7 mouse cellular contexts compared by ENCODE assay signal in the genomic region with DNA sequence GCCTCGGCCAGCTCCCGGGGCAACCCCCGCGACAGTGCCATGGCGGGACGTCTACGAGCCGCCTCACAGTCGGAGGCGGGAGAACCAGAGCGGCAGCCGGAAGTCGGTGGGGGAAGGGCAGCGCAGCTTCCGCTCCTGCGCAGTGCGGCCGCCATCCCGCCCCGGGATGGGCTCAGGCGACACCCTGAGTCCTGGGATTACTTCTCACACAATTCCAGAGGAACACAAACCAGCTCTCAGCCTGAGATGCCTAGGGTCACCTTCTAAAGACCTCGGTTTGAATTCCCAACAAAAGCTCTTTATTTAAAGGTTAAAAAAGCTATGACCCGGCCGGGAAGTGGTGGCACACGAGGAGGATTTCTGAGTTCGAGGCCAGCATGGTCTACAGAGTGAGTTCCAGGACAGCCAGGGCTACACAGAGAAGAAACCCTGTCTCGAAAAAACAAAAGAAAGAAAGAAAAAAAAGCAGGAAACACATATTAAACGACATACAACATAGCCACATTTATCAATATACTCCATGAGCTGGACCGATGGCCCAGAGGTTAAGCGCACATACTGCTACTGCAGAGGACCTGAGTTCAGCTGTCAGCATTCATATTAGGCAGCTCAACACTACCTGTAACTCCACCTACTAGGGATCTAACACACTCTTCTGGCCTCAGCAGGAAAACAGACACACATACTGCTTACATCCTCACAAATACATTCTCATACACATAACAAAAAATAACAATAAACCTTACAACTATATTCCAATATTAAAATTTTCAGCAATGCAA. TPM values are rescaled to one million over a fixed set of nuclear protein-coding genes. Genes with fewer than 3 reads are reported as not detected.
DNase-seq lines count a peak whose midpoint lies in the region; ATAC-seq and TF ChIP-seq lines count a peak whose summit lies in the region.

No protein-coding gene starts in this region.

- H3K27ac ChIP-seq in intestine, postnatal 0 days (ENCODE audit: low read depth, low read length) = peak overlapping the region; percentile 82
- H3K27ac ChIP-seq in midbrain, embryonic 12.5 days (replicated peaks) = peak overlapping the region; percentile 89
- H3K27ac ChIP-seq in small intestine, adult 2 months (ENCODE audit: insufficient read depth, low read depth, low read length) = peak overlapping the region; percentile 14

- H3K4me1 ChIP-seq in intestine, postnatal 0 days (replicated peaks; ENCODE audit: control insufficient read depth, insufficient read depth, low read length) = no peaks in the 10 kb centered on the region
- H3K4me1 ChIP-seq in midbrain, embryonic 12.5 days = peaks cover 11% of the 10 kb centered on the region
- no peaks in the 10 kb centered on the region for H3K4me1 ChIP-seq in small intestine, adult 2 months (ENCODE audit: control insufficient read depth, insufficient read depth, insufficient read length, low read length)

- H3K27me3 ChIP-seq in intestine, postnatal 0 days (replicated peaks; ENCODE audit: control insufficient read depth, insufficient read depth, low read length) = no peaks in the 10 kb centered on the region
- H3K27me3 ChIP-seq in midbrain, embryonic 12.5 days = no peaks in the 10 kb centered on the region
- H3K27me3 ChIP-seq in small intestine, adult 2 months (ENCODE audit: control insufficient read depth, insufficient read depth, low read length) = no peaks in the 10 kb centered on the region

- WGBS in intestine, postnatal 0 days = 11% methylated on average over 30 of the region's 30 CpGs
- WGBS in midbrain, embryonic 12.5 days = 10% methylated on average over 30 of the region's 30 CpGs
- 10% methylated on average over 30 of the region's 30 CpGs for WGBS in small intestine, adult 2 months

- H3K9ac ChIP-seq in intestine, postnatal 0 days (ENCODE audit: low read depth, low read length) = peak overlapping the region; percentile 90
- H3K9ac ChIP-seq in midbrain, embryonic 12.5 days (replicated peaks) = peak overlapping the region; percentile 96

- DNase-seq in adrenal gland, adult 2 months = peak; percentile 95
- DNase-seq in embryo, embryonic 11.5 days (ENCODE audit: low read depth, low spot score) = peak; percentile 79
- peak; percentile 89 to 93 for DNase-seq in gastrocnemius, postnatal 4 days (ENCODE audit: low spot score in 2 of 2)
- peak; percentile 91 for DNase-seq in left cerebral cortex, postnatal 4 days

- TF ChIP-seq POLR2A in small intestine, adult 2 months (IDR thresholded peaks at IDR 0.05; ENCODE audit: low read depth, low read length) = peak; percentile 72

- intact Hi-C loops in left cerebral cortex, postnatal 4 days (cut with DNase I) = no loop called here

- no peak for TF ChIP-seq CTCF in intestine, postnatal 0 days (IDR thresholded peaks at IDR 0.05; ENCODE audit: low read depth)
- TF ChIP-seq CTCF in small intestine, adult 2 months (IDR thresholded peaks at IDR 0.05; ENCODE audit: extremely low read depth, insufficient read length, insufficient replicate concordance, low read depth, low read length) = no peak

- ATAC-seq in intestine, postnatal 0 days = peak; percentile 95
- peak; percentile 96 for ATAC-seq in midbrain, embryonic 12.5 days (ENCODE audit: low FRiP score, low read depth)

- no peaks in the 10 kb centered on the region for H3K9me3 ChIP-seq in intestine, postnatal 0 days (ENCODE audit: control insufficient read depth)
- no peaks in the 10 kb centered on the region for H3K9me3 ChIP-seq in midbrain, embryonic 12.5 days

- peaks cover 12% of the 10 kb centered on the region for H3K36me3 ChIP-seq in intestine, postnatal 0 days (ENCODE audit: control insufficient read depth, insufficient read depth)
- H3K36me3 ChIP-seq in midbrain, embryonic 12.5 days = peaks cover 15% of the 10 kb centered on the region
- peaks cover 10% of the 10 kb centered on the region for H3K36me3 ChIP-seq in small intestine, adult 2 months (ENCODE audit: control insufficient read depth, insufficient read depth, low read length)

- peak overlapping the region; percentile 88 for H3K4me2 ChIP-seq in intestine, postnatal 0 days (replicated peaks; ENCODE audit: low read depth)
- peak overlapping the region; percentile 75 for H3K4me2 ChIP-seq in midbrain, embryonic 12.5 days (replicated peaks)

- H3K4me3 ChIP-seq in intestine, postnatal 0 days (ENCODE audit: low read depth, low read length) = peak overlapping the region; percentile 90
- peak overlapping the region; percentile 91 for H3K4me3 ChIP-seq in midbrain, embryonic 12.5 days
- H3K4me3 ChIP-seq in small intestine, adult 2 months (ENCODE audit: low read depth, low read length) = peak overlapping the region; percentile 71

RNA-seq across cellular contexts. Expression of gene Uba2, which starts 0.7 kb away (rescaled TPM):
- total RNA-seq in adrenal gland, adult 2 months (2021) = 10 to 100 TPM; 63.5 to 75.7 TPM
- polyA plus RNA-seq in adrenal gland, adult 2 months (2012; rRNA removed) = 22.5 and 25.2 TPM in 2 replicates
- 10 to 100 TPM; 66.8 to 78.1 TPM for total RNA-seq in gastrocnemius, postnatal 4 days (2021)
- 50.2 and 50.8 TPM in 2 replicates for polyA plus RNA-seq in intestine, postnatal 0 days (2015; fragmentation: Nextera tagmentation; extraction: Ambion mirVana)
- 10 to 100 TPM; 83.1 to 84.0 TPM for total RNA-seq in left cerebral cortex, postnatal 4 days (2021)
- polyA plus RNA-seq in midbrain, embryonic 12.5 days (2016; fragmentation: Nextera tagmentation; extraction: Ambion mirVana) = 247 TPM in 2 replicates
- polyA plus RNA-seq in small intestine, adult 2 months (2012; rRNA removed) = 6.6 and 13.2 TPM in 2 replicates

RNA-seq across cellular contexts. Expression of gene Pdcd2l, which starts 27.8 kb away (rescaled TPM):
- total RNA-seq in adrenal gland, adult 2 months (2021) = 10 to 100 TPM; 15.4 to 24.4 TPM
- 27.9 and 31.1 TPM in 2 replicates for polyA plus RNA-seq in adrenal gland, adult 2 months (2012; rRNA removed)
- 10 to 100 TPM; 22.6 to 23.8 TPM for total RNA-seq in gastrocnemius, postnatal 4 days (2021)
- polyA plus RNA-seq in intestine, postnatal 0 days (2015; fragmentation: Nextera tagmentation; extraction: Ambion mirVana) = 26.3 and 26.7 TPM in 2 replicates
- total RNA-seq in left cerebral cortex, postnatal 4 days (2021) = 10 to 100 TPM; 30.4 to 30.6 TPM
- 64.9 and 74.9 TPM in 2 replicates for polyA plus RNA-seq in midbrain, embryonic 12.5 days (2016; fragmentation: Nextera tagmentation; extraction: Ambion mirVana)
- 13.7 and 15.2 TPM in 2 replicates for polyA plus RNA-seq in small intestine, adult 2 months (2012; rRNA removed)

RNA-seq across cellular contexts. Expression of gene Wtip, which starts 35.6 kb away (rescaled TPM):
- 10 to 100 TPM; 13.6 to 32.2 TPM for total RNA-seq in adrenal gland, adult 2 months (2021)
- 33.7 and 49.8 TPM in 2 replicates for polyA plus RNA-seq in adrenal gland, adult 2 months (2012; rRNA removed)
- total RNA-seq in gastrocnemius, postnatal 4 days (2021) = 10 to 100 TPM; 24.0 to 29.0 TPM
- polyA plus RNA-seq in intestine, postnatal 0 days (2015; fragmentation: Nextera tagmentation; extraction: Ambion mirVana) = 3.2 TPM in 2 replicates
- total RNA-seq in left cerebral cortex, postnatal 4 days (2021) = 10 to 100 TPM; 24.4 to 28.6 TPM
- polyA plus RNA-seq in midbrain, embryonic 12.5 days (2016; fragmentation: Nextera tagmentation; extraction: Ambion mirVana) = 3.0 and 3.8 TPM in 2 replicates
- 10.6 and 12.7 TPM in 2 replicates for polyA plus RNA-seq in small intestine, adult 2 months (2012; rRNA removed)

Comparison
In these comparisons a context has a peak if more than half of its experiments do, and no peak if none do; other contexts are left out.
1. Peak in every context shown above with its lines: DNase-seq, ATAC-seq, H3K4me3 ChIP-seq and H3K27ac ChIP-seq.
2. H3K27ac ChIP-seq: peak in every context shown above with its lines; median percentile 89 in midbrain, embryonic 12.5 days; 82 in intestine, postnatal 0 days; 14 in small intestine, adult 2 months.